ENCODE assay signal across 14 mouse cellular contexts in genomic region chr14:75855263-75855992, GRCm38 (mm10). TPM values are rescaled to one million over a fixed set of nuclear protein-coding genes. Genes with fewer than 3 reads are reported as not detected.
A peak's percentile ranks its signal among the peaks of the same experiment; 100 is the strongest.
DNase-seq lines count a peak whose midpoint lies in the region; ATAC-seq and TF ChIP-seq lines count a peak whose summit lies in the region.
"Had no signal": no experiment of that assay in that cellular context is flagged by ENCODE, and none has a peak within 500 bp of the region (broad histone marks: within the 10 kb centered on the region; RNA-seq: fewer than 3 reads in every experiment).

No protein-coding gene starts in this region.

- no peak overlapping the region for H3K4me2 ChIP-seq in embryonic facial prominence, embryonic 14.5 days (ENCODE audit: low read depth, low read length)
- no peak overlapping the region for H3K4me2 ChIP-seq in forebrain, embryonic 15.5 days (replicated peaks)
- H3K4me2 ChIP-seq: heart, embryonic 12.5 days; neural tube, embryonic 15.5 days had no signal

- 44% methylated on average over 16 of the region's 17 CpGs for WGBS in embryonic facial prominence, embryonic 14.5 days
- WGBS in forebrain, embryonic 15.5 days: 62% methylated on average over 17 of the region's 17 CpGs

- ATAC-seq in embryonic facial prominence, embryonic 14.5 days (ENCODE audit: low read depth): peak; percentile 83
- no peak for ATAC-seq in forebrain, embryonic 15.5 days (replicated peaks)
- ATAC-seq: inflammation-experienced regulatory T-cells, adult 6 months had no signal

- no peak for TF ChIP-seq CTCF in gastrocnemius, adult 2 months (IDR thresholded peaks at IDR 0.05)

- no peaks in the 10 kb centered on the region for H3K4me1 ChIP-seq in embryonic facial prominence, embryonic 14.5 days (ENCODE audit: control insufficient read depth, insufficient read depth, low read length)
- no peaks in the 10 kb centered on the region for H3K4me1 ChIP-seq in forebrain, embryonic 15.5 days
- H3K4me1 ChIP-seq: neural tube, embryonic 15.5 days had no signal

- H3K27ac ChIP-seq in gastrocnemius, adult 2 months: peak overlapping the region; percentile 74
- H3K27ac ChIP-seq in embryonic facial prominence, embryonic 14.5 days (replicated peaks; ENCODE audit: low read depth, low read length): no peak overlapping the region
- no peak overlapping the region for H3K27ac ChIP-seq in forebrain, embryonic 15.5 days (replicated peaks)
- H3K27ac ChIP-seq: neural tube, embryonic 15.5 days had no signal

- peaks cover 14% of the 10 kb centered on the region; the same call in 1 of the 2 replicates for H3K36me3 ChIP-seq in embryonic facial prominence, embryonic 14.5 days (ENCODE audit: control insufficient read depth, insufficient read depth, low read length)
- H3K36me3 ChIP-seq in forebrain, embryonic 15.5 days: peaks cover 19% of the 10 kb centered on the region

- H3K4me3 ChIP-seq in gastrocnemius, adult 2 months: peak overlapping the region; percentile 40
- H3K4me3 ChIP-seq in embryonic facial prominence, embryonic 14.5 days (ENCODE audit: low read depth, low read length): no peak overlapping the region
- no peak overlapping the region for H3K4me3 ChIP-seq in forebrain, embryonic 15.5 days
- H3K4me3 ChIP-seq: heart, embryonic 12.5 days; neural tube, embryonic 15.5 days had no signal

- H3K27me3 ChIP-seq in embryonic facial prominence, embryonic 14.5 days (replicated peaks; ENCODE audit: control insufficient read depth, insufficient read depth, low read length): no peaks in the 10 kb centered on the region
- H3K27me3 ChIP-seq in forebrain, embryonic 15.5 days: no peaks in the 10 kb centered on the region
- H3K27me3 ChIP-seq: heart, embryonic 12.5 days; neural tube, embryonic 15.5 days had no signal

- no peak overlapping the region for H3K9ac ChIP-seq in embryonic facial prominence, embryonic 14.5 days (ENCODE audit: low read depth, low read length)
- H3K9ac ChIP-seq in forebrain, embryonic 15.5 days (replicated peaks): no peak overlapping the region
- H3K9ac ChIP-seq: heart, embryonic 12.5 days; neural tube, embryonic 15.5 days had no signal

- intact Hi-C loops in gastrocnemius, adult 2 months (cut with DNase I): no loop called here

- H3K9me3 ChIP-seq in embryonic facial prominence, embryonic 14.5 days (ENCODE audit: control insufficient read depth, low read length): no peaks in the 10 kb centered on the region
- no peaks in the 10 kb centered on the region for H3K9me3 ChIP-seq in forebrain, embryonic 15.5 days
- H3K9me3 ChIP-seq: heart, embryonic 12.5 days; neural tube, embryonic 15.5 days had no signal

- DNase-seq in gastrocnemius, adult 2 months: peak; percentile 62
- no peak for DNase-seq in gastrocnemius, postnatal 25 days
- peak; percentile 40 to 43 for DNase-seq in layer of hippocampus, postnatal 36 days
- DNase-seq in layer of hippocampus, postnatal 25 days (ENCODE audit: extremely low spot score in 1 of 2, low spot score in 1 of 2): no peak
- DNase-seq in ES-CJ7 (ENCODE audit: low read depth, low spot score): peak; percentile 77
- peak; percentile 73 for DNase-seq in embryonic facial prominence, embryonic 14.5 days (ENCODE audit: low spot score)
- no peak for DNase-seq in cerebellum, postnatal 36 days
- DNase-seq: kidney, postnatal 25 days; liver; retina, postnatal 1 day had no signal

RNA-seq across cellular contexts. Expression of gene Tpt1, which starts 10.5 kb away (rescaled TPM):
- 1,000 to 10,000 TPM; 3,630 to 4,350 TPM for total RNA-seq in gastrocnemius, adult 2 months (2021)
- 1,000 to 10,000 TPM; 2,961 to 2,964 TPM for total RNA-seq in gastrocnemius, postnatal 25 days (2021)
- 100 to 1,000 TPM; 921 to 999 TPM for total RNA-seq in layer of hippocampus, postnatal 36 days (2021)
- 1,000 to 10,000 TPM in 1 of 2 experiments, 100 to 1,000 TPM in 1; 935 to 1,046 TPM for total RNA-seq in layer of hippocampus, postnatal 25 days (2021)
- 1,262 and 1,432 TPM in 2 replicates for polyA plus RNA-seq in embryonic facial prominence, embryonic 14.5 days (2014; fragmentation: Nextera tagmentation; extraction: Ambion mirVana)
- polyA plus RNA-seq in forebrain, embryonic 15.5 days (2015; fragmentation: Nextera tagmentation; extraction: Ambion mirVana): 868 and 874 TPM in 2 replicates

Comparison
In these comparisons a context has a peak if more than half of its experiments do, and no peak if none do; other contexts are left out.
1. DNase-seq: peak in gastrocnemius, adult 2 months (single experiment), layer of hippocampus, postnatal 36 days (2 of 2), ES-CJ7 (single experiment) and embryonic facial prominence, embryonic 14.5 days (single experiment); none in gastrocnemius, postnatal 25 days (single experiment), layer of hippocampus, postnatal 25 days (0 of 2) and cerebellum, postnatal 36 days (0 of 2).